Mouse (Mus musculus): Measurements from ENCODE around the gene Scgb1b12.
"Not testable (repeated sequence)": the region's sequence is repeated elsewhere in the genome, so short reads cannot be mapped to it uniquely, and the experiment has no call there.

The Scgb1b12 gene

GRCm38 (mm10) chr7:32333882-32334281, at the start of gene Scgb1b12:
Scgb1b12 (plus strand) TSS chr7:32334182.
- DNase-seq = not testable (repeated sequence)

GRCm38 (mm10) chr7:32327145-32327544, 6.8 kb upstream of the Scgb1b12 start, which contains the start of gene Scgb2b12:
Scgb2b12 (minus strand) TSS chr7:32327245.
- DNase-seq = not testable (repeated sequence)
